Mouse (Mus musculus) neutrophil, adult 65 days (primary cell): Measurements from ENCODE around the gene Il13. TPM values are rescaled to one million over a fixed set of nuclear protein-coding genes. Genes with fewer than 3 reads are reported as not detected.

ENCODE experiments used
- total RNA-seq: library from RNA; stranded (reverse); gene quantifications from 2 replicates; pipeline ENCODE4 v1.2.4, GENCODE M21; 2023

Gene Il13
- total RNA-seq: not detected in 2 replicates

GRCm38 (mm10) chr11:53634556-53634955 is at the start of gene Il13:
Il13 (minus strand) TSS chr11:53634702.

GRCm38 (mm10) chr11:53618619-53619198 is 15.8 kb downstream of the Il13 start, which contains the start of gene Il4:
Il4 (minus strand) TSS chr11:53618669.

Other genes with a start within 250 kb of the Il13 start
- not detected in 2 replicates for gene Leap2, start 211.5 kb downstream of the Il13 start, total RNA-seq
- 200 and 202 TPM in 2 replicates for gene Uqcrq, start 203.9 kb downstream of the Il13 start, total RNA-seq
- 0.36 and 0.44 TPM in 2 replicates for gene Gdf9, start 203.7 kb downstream of the Il13 start, total RNA-seq
- gene Gm10447, start 177.6 kb downstream of the Il13 start, total RNA-seq: not detected in 2 replicates
- 0.41 and 0.47 TPM in 2 replicates for gene Shroom1, start 177.5 kb downstream of the Il13 start, total RNA-seq
- not detected in 2 replicates for gene Gm9837, start 164.2 kb downstream of the Il13 start, total RNA-seq
- not detected in 2 replicates for gene Gm9945, start 154.5 kb downstream of the Il13 start, total RNA-seq
- not detected in 2 replicates for gene Sowaha, start 154.4 kb downstream of the Il13 start, total RNA-seq
- 2.0 and 3.2 TPM in 2 replicates for gene Sept8, start 115.4 kb downstream of the Il13 start, total RNA-seq
- gene Kif3a, start 67.3 kb downstream of the Il13 start, total RNA-seq: 2.0 and 2.2 TPM in 2 replicates
- not detected in 2 replicates for gene Il4, start 16.0 kb downstream of the Il13 start, total RNA-seq
- 9.0 and 9.3 TPM in 2 replicates for gene Rad50, start 72.6 kb upstream of the Il13 start, total RNA-seq
- gene Il5, start 86.1 kb upstream of the Il13 start, total RNA-seq: not detected in 2 replicates
- 167 and 215 TPM in 2 replicates for gene Irf1, start 135.3 kb upstream of the Il13 start, total RNA-seq
- gene Gm17334, start 138.5 kb upstream of the Il13 start, total RNA-seq: not detected in 2 replicates
- 0.41 TPM in 1 of 2 replicates, not detected in the other for gene Gm12216, start 224.6 kb upstream of the Il13 start, total RNA-seq